Mouse (Mus musculus) heart, adult 9 months (tissue): ENCODE data around the gene Ctxn1.
"Not testable (repeated sequence)": the region's sequence is repeated elsewhere in the genome, so short reads cannot be mapped to it uniquely, and the experiment has no call there.

Source experiments
- DNase-seq, 2 experiments: peaks; one replicate each; pipeline ENCODE4 v3.0.0; 2022; ENCODE audit warnings: low spot score in 2 of 2

The Ctxn1 gene

DNA sequence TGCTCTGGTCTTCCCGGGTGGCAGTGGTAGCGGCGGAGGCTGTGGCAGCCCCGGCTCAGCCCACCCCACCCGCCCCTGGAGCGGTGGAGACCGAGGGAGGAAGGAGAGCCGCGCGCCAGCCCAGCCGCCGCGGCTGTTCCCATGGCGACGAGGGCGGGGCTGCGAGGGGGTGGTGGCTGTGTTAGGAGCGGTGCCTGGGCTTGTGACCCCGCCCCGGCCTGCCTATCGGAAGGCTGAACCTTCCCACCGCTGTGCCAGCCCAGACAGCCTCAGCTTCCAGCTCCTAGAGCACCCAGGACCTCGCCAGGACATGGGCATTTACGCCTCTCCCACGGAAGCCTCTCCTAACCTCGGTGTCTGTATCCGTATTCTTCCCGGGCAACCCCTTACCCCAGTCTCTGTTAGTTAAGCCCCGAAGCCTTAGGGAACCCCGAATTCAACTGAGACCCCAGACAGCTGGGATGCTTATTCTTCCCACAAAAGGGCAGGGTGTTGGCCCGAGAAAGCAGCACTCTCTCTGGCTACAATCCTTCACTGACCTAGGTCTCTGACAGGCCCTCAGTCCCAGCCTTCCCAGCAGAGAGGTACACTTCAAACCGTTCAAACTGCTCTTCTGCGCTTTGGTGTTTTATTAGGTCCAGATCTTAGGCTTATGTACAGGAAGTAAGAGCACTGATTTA lies at the start of gene Ctxn1:
Ctxn1 (minus strand) TSS at position 150 of the 680 bp plus-strand sequence.
- DNase-seq: peak; percentile 89 to 92

DNA sequence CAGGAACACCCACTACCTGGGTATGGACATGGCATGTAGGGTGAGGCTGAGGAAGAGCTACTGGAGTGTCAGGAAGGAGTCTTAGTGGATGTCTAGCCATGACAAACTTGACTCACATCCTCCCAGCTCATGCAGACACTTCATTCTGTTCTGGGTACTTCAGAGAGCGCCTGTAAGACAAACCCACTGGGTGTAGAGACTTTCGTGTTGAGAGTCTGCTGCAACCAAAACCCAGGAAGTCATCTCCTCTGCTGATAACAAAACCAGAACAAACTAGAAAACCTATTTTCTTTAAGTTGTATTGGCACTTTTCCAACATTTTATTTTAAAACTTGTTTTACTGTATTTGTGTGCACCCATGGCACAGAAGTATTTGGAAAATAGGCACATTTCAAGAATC lies 46.8 kb upstream of the Ctxn1 start:
- DNase-seq: no peak

- DNase-seq: no peak
These were observed 45.1 kb upstream of the Ctxn1 start for GRCm38 (mm10) chr8:4304124-4304547.

DNA sequence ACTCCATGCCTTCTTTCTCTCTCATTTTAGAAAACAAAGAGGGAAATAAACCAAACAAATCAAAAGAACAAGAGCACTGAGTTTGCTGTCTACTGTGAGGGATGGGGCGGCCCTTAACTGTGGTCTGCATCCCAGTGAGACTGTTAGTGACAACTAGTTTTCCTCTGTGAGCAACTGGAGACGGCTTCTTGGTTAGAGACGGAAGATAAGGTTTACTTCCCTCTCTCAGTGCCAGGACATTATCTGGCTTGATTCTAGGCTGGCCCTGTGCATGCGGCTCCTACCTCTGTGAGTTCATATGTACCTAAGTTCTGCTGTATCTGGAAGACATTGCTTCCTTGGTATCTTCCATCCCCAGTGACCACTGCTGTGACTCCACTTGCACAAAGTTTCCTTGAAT lies 38.7 kb upstream of the Ctxn1 start:
- no peak for DNase-seq

- no peak for DNase-seq
These were observed 33.7 kb upstream of the Ctxn1 start for GRCm38 (mm10) chr8:4292738-4293137.

DNA sequence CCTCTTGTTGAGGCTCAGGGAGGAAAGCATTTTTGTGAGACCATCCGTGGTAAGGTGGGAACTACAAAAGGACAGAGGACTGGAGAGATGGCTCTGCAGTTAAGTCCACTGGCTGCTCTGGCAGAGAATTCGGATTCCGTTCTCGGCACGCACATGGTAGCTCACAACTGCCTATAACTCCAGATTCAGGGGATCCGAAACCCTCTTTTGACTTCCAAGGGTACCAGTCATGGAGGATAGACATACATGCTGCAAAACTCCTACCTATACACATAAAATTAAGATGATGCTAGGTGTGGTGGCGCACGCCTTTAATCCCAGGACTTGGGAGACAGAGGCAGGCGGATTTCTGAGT lies 17.0 kb upstream of the Ctxn1 start:
- no peak for DNase-seq

DNA sequence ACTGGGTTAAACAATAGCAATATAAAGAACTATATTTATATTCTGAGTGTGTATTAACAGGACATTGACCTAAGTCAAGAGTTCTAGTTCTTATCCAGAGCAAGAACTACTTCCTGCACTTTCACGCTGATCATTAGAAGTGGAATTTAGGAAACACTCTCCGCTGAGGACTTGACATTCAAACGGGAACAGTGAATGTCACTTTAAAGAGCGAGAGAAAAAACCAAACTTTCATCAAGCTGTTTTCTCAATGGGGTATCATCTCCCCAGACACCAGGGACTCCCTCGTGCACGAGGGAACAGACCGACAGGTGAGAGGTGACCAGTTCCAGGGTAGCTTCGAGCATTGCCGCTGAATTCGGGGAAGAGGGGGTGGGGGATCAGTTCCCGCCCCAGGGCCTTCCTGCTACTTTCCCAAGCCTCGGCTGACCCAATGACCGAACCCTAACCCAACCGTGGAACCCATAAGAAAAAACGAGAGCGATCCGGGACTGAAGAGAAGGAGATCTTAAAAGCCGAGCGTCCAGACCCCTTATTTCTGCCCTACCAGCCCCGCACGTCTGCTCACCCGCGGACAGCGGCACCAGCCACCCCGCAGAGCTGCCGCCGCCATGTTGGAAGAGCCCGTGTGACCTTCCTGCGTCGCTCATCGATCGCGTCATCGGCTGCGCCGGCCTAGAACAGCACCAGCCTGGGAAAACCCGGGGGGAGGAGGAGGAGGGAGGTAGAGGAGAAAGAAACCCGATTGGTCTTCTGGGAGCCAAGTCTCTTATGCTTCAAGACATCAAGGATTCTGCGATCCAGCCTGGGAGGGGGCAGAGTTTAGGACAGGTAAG lies 16.4 kb upstream of the Ctxn1 start, which contains the start of gene Timm44:
Timm44 (minus strand) TSS at position 639 of the 836 bp plus-strand sequence.
- DNase-seq: peak; percentile 95

GRCm38 (mm10) chr8:4269609-4270008 lies 10.5 kb upstream of the Ctxn1 start:
- DNase-seq: no peak

- DNase-seq: no peak
These were observed 8.6 kb upstream of the Ctxn1 start for GRCm38 (mm10) chr8:4267627-4268026.

- no peak for DNase-seq
These were observed 6.3 kb upstream of the Ctxn1 start for GRCm38 (mm10) chr8:4265160-4265914.

GRCm38 (mm10) chr8:4263105-4263791 lies 4.2 kb upstream of the Ctxn1 start:
- DNase-seq: no peak

DNA sequence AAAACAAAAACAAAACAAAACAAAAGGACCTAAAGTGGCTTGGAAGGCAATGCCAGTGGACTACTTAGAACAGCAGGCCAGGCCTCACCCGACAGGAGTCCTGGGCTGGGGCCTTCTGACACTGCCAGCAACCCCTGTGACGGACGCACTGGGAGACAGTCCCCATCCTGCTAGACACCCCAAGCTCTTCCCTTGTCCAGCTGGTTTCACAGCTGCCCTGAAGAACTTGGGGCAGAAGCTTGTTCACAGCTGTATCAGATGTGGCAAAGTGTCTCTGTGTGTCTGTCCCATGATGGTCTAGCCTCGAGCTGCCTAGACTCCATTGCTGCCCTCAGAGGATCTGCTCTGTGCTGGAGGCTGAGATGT lies 714 bp upstream of the Ctxn1 start:
- no peak for DNase-seq

- no peak for DNase-seq
These were observed 396 bp downstream of the Ctxn1 start for GRCm38 (mm10) chr8:4258678-4259077.

DNA sequence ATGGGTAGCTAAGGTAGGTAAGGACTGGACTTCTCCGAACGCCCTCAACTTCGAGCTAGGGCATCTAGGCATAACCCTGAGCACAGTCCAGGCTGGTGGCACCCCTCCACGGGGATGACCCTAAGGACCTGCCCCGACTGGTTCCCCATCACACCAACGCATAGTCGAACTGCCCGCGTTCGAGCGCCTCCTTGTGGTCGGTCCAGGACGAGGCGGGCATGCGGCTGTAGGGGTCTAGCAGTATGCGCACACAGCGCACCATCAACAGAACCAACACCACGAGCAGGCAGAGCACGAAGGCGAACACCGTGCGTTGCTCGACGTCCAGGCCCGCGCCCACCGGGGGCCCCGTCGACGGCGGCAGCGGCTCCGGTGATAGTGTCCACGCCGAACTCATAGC lies 841 bp downstream of the Ctxn1 start:
- DNase-seq: peak; percentile 40 to 48

DNA sequence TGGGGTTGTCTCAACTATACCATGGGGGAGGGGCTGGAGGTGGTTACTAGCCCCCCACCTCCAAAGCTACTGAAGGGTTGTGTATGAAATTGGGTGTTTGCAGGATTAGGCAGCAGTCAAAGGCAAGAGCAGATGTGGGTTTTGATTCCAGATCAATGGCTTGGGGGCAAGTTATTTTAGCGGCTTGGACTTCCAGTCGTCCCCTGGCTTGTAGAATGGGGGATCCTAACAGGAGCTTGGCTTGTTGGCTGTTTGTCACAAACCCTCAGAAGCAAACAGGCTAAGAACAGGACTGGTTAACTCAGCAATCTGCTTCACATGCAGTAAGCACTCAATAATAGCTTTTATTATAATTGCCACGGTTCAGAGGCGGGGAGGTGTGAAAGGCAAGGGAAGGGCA lies 1.7 kb downstream of the Ctxn1 start:
- no peak for DNase-seq

DNA sequence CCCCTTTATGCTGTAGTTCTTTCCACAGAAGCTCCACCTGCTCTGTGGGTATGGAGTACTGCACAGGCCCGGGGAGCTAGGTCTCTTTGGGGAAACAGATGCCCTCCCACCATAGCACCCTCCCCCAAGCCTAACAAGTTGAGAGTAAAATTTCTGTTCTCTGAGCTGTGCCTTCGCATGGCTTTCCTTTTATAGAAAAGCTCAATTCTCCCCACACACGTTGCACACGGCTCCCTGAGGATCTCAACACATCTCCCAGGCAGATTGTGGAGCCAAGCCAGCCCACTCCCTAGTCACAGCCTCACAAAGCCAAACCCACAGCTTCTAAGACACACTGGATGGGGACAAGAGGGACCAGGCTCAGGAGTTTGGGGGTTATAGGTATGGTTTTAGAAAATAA lies 2.2 kb downstream of the Ctxn1 start:
- no peak for DNase-seq

DNA sequence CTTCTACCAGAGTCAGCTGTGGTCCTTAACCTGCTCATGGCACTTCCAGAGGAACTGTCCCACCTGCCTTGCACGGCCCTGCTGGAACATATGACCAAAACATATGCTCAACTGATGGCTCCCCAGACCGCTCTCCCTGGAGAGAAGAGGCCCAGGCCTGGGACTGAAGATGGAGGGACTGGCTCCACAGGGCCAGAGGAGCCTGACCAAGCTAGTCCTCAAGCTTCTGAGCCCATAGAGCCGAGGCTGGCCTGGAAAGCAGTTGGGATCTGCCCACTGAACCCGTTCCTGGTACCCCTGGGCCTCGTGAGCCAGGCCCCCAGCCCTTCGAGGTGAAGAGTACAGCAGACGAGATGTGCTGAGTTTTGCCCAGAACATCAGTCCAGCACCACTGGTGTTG lies 3.6 kb downstream of the Ctxn1 start:
- DNase-seq: not testable (repeated sequence)

GRCm38 (mm10) chr8:4254001-4254400 lies 5.1 kb downstream of the Ctxn1 start:
- peak in 1 of 2 experiments; percentile 42 for DNase-seq

GRCm38 (mm10) chr8:4252934-4253841 lies 5.9 kb downstream of the Ctxn1 start, which contains the start of gene Snapc2:
TSS of gene Snapc2 (plus strand) at chr8:4253080.
- DNase-seq: peak; percentile 94 to 96

DNA sequence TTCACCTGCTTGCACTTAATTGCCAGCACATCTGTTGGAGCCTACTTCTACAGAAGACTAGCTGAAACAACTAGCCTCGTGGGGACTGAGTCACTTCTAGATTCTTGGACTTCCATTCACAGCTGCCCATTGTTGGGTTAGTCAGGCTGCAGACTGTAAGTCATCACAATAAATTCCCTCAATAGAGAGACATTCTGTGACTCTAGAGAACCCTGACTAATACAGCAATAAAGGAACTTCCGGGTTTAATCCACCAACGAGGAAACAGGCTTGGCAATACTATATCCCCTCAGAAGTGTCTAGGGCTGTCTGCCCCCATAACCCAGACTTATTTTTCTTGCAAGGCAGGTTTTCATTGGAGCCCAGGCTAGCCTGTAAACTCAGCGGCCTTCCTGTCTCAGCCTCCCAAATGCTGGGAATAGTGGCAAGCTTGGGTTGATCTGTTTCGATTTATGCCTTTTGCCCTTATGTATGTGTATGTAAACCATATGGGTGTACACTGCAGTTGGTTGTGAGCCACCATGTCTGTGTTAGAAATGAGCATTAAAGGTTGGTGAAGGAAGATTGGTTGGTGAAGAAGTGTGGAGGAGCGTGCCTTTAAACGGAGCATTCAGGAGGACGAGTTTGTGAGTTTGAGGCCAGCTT lies 6.8 kb downstream of the Ctxn1 start:
- no peak for DNase-seq
